Mouse (Mus musculus) CH12.LX (cell line): Measurements from ENCODE around the gene Chst15.

Experiments
- CTCF ChIP-seq, 2 experiments: IDR thresholded peaks in 1 of 2; conservative IDR thresholded peaks in 1 of 2; 2 replicates each; pipeline ENCODE4 v1.5.1; 2011 to 2012; ENCODE audit warnings: low read depth in 2 of 2, low read length in 2 of 2, improper control_type of control experiment in 1 of 2, inconsistent platforms in 1 of 2, mild to moderate bottlenecking in 1 of 2, moderate library complexity in 1 of 2
- MEF2A ChIP-seq: IDR thresholded peaks from 2 replicates; pipeline ENCODE4 v1.6.1; 2014; ENCODE audit warnings: low read depth, mild to moderate bottlenecking, inconsistent platforms, low read length, improper control_type of control experiment, borderline replicate concordance
- NELFE ChIP-seq: IDR thresholded peaks from 2 replicates; pipeline ENCODE4 v1.6.1; 2011; ENCODE audit warnings: low read depth, low read length, improper control_type of control experiment

- TF ChIP-seq MEF2A (no peak), NELFE (no peak), CTCF (conservative IDR thresholded peaks at IDR 0.05 in 1 of 2, IDR thresholded peaks at IDR 0.05 in 1 of 2; ENCODE audit: low read depth in 2 of 2, low read length in 2 of 2) (no peak)
Observed at GRCm38 (mm10) chr7:132214031-132214430, 103.0 kb downstream of the Chst15 start.
